Mouse (Mus musculus): ENCODE measurements around the gene Kcnh4.

GRCm38 (mm10) chr11:100697921-100698320 lies 61.8 kb downstream of the Kcnh4 start:
- no peak for TF ChIP-seq CTCF (IDR thresholded peaks at IDR 0.05; ENCODE audit: borderline replicate concordance, extremely low read depth, insufficient read depth, insufficient read length)
- no peak for TF ChIP-seq POLR2A (IDR thresholded peaks at IDR 0.05; ENCODE audit: borderline replicate concordance, extremely low read depth, insufficient read depth, insufficient read length, poor library complexity, severe bottlenecking)
